Mouse (Mus musculus) kidney, adult 8-10 months (tissue): ENCODE measurements around the gene Spint2.

Experiments used
- DNase-seq, 2 experiments: peaks; one replicate each; pipeline ENCODE4 v3.0.0; 2022

Spint2 gene

DNA sequence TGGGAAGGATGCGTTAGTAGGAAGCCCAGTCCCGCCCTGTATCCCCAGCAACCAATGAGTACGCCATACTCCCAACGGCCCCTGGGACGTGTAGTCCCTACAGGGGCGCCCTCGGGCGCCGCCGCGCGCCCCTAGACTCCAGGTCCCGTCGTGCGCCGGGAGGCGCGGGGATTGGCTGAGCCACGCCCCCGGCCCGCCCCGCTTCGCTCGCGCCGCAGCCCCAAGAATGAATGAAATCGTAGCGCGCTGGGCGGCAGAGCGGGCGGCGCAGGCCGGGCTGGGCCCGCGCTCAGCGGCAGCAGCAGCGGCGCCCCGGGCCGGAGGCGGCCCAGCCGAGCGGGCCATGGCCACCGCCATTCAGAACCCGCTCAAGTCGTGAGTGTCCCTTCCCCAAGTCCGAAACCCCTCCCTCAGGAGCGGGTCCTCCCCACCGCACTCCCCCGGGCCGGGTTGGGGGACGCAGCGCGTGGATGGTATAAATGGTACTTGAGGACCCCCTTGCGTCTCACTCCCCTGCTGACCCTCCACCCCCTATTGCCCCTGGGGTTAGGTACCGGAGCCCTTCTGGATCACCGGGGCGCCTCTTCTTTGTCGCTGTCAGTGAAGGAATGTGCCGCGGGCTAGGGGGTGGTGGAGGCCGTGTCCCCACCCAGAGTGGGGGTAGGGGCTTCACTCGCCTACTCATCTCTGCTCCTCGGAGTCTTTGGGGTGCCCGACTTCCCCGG is 22.2 kb upstream of the Spint2 start, which contains the start of gene Dpf1:
Gene Dpf1 (plus strand): TSS at position 214 of the 725 bp plus-strand sequence.
- DNase-seq, result peak; percentile 45 to 51

DNA sequence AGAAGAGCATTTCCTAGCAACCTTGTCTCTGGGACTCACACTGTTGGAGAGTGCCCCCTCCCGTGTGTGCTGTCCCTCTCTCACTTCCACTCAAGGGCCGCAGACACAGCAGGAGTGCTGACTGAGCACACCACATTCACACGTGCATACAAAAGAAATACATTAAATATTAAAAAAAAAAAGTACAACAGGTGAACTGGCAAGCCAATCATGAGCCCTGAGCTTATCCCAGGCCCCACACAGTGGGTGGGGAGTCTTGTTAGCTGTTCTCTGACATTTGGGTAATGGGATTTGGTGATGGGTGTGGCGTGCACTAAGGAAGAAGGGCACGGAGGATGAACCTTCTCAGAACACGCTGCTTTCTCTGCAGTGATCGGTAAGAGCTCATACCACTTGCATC is 20.9 kb upstream of the Spint2 start:
- DNase-seq, result no peak

DNA sequence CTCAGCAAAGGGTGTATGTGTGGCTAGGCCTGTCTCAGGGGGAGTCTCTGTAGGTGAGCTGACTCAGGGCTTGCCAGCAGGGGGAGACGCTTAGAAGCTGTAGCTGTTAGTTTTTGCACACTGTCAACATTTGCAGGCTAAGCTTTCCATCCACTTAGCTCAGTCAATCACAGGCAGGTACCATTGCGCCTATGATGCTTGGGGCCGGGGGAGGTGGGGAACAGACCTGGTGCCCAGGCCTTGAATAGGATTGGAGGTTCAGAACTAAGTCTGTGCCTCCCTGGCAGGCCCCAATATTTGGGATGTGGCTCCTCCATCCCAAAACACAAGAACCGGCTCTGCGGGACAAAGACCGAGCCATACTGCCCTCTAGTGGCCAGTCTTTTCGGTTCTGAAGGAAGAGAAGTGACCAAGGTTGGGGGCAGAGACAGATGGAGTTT is 19.4 kb upstream of the Spint2 start:
- peak in 1 of 2 experiments; percentile 62 for DNase-seq

DNA sequence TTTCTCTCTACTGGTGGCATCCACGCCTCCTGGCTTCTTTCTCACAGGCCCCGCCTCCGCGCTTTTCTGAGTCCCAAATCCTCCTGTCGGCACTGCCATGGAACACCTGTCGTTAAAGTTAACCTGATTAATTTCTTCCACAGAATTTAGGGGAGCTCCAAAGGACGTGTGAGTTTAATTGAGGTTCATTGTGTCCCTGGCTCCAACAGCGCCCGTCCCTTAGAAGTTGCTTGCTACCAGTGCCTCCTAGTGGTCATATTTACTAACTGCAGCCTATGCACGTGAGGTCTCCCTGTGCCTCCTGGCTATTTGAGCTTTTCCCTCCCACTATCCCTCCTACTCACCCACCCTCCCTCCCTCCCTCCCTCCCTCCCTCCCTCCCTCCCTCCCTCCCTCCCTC is 15.3 kb upstream of the Spint2 start:
- peak; percentile 73 to 74 for DNase-seq

DNA sequence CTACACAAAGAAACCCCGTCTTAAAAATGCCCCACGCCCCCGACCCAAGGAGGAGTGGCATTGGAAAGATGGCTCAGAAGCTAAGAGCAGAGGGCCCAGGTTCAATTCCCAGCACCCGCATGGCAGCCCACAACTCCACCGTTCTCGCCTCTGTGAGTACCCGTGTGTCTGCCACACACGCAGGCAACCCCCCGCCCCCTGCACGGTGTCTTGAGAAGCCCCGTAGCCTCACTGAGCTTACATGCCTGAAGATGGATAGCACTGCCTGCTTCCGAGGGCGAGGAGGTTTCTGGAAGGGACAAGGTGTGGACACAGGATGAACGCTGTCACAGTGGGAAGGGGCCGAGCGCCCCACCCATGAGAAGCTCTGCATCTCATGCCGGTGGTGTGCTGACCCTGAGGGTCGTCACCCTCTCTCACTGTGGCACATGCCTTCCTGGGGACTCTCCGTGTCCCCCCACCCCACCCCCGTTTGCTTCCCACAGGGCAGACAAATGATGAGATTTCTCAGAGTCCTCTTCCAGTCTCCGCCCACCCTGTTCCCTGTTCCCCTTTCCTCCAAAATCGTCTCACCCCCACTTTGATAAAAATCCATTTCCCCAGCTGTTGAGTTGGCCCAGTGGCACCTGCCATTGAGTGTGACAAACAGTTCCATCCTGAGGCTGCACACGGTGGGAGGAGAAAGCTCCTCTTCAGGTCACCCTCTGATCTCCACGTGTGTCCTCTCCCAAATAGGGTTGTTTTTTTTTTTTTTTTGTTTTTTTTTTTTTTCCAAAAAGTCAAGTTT is 14.3 kb upstream of the Spint2 start:
- no peak for DNase-seq

DNA sequence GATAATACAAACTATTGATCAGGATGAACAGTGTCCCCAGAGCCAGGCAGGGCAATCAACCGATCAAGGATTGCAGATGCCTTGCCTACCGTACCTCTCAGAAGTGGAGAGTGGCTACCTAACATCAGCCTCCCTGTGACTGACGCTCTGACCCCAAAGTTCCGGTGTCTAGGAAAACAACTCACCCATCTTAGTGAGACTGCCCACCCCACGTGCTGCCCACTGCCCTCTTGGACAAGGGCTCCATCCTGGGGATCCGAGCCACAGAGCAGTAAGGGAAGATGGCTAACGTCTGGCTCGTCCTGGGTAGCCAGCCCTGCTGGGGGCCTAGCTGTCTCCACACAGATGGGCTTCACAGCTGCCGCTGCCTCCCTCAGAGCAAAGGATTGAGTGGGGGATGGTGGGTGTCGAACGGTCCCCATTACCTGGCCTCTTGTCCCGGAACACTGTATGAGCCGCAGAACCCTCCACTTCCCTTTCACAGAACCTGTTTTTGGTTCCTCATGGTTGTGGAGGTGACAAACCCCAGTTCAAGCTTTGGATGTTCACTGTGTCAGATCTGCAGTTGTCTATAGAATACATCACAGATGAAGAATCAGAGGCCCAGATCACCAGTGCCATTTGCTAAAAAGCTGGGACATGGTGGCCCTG is 12.5 kb upstream of the Spint2 start:
- DNase-seq, result no peak

DNA sequence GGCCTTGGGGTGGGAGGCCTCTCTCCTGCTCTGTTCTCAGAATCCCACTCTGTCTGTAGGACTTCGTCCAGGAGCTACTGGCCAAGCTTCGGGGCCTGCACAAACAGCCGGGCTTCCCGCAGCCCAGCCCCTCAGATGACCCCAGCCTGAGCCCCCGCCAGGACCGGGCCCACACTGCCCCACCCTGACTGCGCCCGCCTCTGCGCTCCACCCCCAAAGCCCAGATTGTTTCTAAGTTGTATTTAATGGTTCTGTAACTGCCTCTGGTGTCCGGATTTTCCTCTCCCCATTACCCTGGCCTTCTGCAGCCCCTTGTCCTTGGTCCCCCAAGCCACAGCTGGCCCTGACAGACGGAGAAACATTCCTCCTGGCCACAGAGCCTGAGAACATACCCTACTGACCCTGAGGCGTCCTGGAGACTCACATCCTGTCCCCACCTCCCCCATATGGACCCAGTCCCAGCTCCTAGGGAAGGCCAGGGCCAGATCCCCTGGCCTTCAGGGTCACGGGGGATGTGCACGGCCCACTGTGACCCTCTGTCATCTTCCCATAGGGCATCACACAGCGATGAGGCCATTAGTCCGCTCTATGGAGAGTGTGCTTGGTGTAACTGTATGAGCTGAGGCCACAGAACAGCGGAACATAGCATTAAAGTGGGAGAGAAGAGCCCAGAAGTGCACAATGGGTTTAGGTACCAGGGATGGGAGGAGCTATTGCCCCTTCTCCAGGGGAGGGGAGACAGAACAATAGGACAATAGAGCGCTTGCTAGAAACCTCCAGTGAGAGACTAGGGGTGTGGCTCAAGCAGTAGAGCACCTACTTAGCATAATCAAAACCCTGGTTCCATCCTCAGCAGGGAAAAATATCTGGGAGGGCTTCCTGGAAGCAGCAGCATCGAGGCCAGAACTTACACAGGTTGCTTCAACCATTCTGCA is 11.7 kb upstream of the Spint2 start:
- DNase-seq, result peak in 1 of 2 experiments; percentile 47

DNA sequence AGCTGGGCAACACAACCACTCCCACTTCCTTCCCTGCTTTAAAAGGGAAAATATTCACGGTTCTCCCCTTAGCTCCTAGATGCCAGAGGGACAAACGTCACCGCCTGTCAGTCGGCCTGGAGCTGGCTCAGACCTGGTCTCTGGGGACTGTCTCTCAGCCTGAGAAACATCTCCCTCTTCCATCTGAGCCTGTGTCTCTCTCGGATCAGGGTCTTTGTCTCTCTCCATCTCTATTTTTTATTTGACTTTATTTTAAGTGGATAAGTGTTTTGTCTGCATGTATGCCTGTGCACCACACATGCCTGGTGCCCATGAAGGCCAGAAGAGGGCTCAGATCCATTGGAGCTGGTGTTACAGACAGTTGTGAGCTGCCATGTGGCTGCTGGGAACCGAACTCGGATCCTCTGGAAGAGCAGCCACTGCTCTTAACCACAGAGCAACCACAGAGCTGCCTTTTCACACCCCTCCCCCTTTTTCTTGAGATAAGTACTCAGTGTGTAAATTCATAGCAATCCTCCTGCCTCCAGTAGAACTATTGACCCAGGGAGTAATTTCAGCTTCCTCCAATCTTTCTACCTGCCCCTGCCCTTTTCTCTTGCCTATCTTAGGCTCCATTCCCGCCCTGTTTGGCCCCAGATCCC is 10.9 kb upstream of the Spint2 start:
- DNase-seq, result no peak

DNA sequence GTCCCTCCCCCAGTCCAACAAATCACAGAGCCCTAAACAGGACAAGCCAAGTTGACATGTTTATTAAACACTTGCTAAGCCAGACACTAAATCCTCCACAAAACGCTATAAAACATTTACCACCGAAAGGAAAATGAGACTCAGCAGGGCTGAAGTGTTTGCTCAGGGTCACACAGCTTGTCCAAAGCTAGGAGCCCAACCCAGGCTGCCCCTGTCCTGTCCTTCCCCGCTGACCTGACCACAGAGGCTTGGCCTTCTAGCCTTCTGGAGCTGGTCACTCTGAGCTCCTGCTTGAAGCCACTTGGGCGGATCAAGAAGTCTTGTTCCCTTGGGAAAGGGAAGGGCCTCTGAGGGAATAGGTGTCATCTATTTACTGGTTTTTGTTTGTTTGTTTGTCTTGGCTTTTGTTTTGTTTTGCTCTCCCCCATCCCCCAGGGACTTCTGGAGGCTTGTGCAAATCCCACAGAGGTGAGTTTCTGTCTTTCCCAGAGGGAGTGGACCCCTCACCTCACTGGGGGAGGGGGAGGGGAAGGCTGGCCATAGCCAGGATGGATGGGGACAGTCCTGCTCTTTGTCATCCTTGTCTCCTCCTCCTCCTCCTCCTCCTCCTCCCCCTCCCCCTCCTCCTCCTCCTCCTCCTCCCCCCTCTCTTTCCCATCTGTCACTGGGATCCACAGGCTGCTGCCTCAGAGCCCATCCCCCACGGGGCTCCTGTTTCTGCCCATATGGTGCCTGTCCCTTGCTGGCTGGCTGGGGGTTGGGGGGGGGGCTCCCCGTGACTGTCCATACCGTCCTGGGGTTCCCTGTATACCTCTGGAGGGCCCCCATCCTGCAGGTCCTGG is 10.1 kb upstream of the Spint2 start:
- no peak for DNase-seq

DNA sequence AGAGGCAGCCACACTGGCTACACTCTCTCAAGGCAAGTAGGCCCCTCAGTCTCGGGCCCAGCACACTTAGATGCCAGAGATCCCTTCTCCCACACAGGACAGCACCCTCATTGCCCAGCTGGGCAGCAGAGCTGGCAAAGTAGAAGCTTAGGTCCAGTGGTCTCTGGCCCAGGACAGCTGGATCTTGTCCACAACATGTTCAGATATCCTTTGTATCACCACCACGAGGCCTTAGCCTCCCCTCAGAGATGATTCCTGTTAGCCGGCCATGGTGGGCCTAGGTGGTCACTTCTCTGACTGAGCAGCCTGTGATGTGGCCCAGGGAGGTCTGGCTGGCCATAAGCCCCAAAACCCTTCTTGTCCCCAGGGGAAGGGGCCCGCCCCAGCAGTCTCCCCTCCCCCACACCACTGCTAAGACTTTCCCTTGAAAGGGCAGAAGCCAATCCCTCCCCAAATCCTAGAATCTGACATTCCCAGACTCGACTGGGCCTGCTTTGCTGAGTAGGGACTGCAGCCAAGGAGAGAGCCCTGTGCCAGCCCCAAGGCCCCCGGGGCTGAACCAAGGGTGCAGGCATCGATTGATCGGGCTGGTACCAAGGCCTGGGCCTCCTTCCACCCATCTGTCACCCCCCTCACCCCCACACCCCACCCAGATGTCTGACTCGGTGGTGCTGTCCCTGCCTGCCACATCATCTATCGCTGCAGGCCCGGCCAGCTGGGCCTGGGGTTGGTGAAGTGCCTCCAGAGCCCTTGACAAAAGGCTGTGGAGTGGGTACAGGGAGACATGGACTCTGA is 9.2 kb upstream of the Spint2 start:
- DNase-seq, result no peak

DNA sequence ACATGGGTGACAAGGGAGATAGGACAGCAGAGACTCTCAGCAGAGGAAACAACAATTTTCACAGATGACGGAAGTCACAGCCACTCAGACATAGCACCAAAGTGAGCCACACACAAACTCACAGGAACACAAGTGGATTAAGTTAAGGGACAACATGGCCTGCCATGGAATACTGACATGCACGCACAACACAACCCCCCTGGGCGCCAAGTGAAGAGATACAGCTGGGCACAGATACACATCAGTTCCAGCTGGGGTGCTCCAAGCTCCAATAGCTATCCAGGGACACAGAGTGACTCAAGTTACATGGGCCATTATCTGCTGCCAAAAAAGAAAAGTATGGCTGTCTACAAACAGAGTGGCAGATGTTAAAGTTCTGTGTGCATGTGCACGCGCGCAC is 8.1 kb upstream of the Spint2 start:
- no peak for DNase-seq

DNA sequence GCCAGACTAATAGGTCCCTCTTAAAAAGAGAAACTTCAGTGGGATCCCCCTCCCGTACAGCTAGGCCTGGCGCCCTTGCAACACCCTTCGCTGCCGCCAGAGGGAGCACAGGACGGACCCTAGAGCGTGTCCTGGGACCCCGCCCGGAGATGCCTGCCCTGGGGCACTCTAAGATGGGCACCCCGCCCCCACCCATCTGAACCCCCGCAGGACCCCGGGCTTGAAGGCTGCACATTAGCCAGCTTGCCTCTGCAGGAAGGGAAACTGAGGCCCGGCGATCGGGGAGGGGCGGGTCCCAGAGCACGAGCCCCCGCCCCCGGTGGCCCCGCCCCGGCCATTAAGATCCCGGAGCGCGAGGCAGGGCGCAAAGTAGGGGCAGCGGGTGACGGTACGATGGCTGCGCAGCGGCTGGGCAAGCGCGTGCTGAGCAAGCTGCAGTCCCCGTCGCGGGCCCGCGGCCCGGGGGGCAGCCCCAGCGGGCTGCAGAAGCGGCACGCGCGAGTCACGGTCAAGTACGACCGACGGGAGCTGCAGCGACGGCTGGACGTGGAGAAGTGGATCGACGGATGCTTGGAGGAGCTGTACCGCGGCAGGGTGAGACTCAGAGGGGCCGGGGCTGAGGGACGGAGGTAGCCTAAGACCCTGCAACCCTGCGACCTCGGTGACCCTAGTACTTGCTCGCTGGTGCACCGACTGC is 7.4 kb upstream of the Spint2 start, which contains the start of gene Ppp1r14a:
Gene Ppp1r14a (plus strand): TSS at position 367 of the 697 bp plus-strand sequence.
- peak in 1 of 2 experiments; percentile 61 for DNase-seq

DNA sequence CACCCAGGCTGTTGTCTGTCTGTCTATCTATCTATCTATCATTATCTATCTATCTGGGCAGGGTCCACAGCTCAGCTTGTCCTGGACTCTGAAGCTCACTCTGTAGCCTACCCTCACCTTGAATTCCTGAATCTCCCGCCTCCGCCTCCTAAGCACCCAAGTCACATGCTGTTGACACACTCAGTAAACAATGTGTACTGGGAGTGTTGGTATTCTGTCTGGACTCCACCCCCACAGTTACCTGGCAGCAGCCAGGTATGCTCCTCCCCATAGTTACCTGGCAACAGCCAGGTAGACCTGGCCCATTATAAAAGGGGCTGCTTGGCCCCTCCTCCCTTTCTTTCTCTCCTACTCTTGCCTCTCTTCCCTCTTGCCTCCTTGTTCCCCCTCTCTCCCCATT is 6.4 kb upstream of the Spint2 start:
- DNase-seq, result no peak

DNA sequence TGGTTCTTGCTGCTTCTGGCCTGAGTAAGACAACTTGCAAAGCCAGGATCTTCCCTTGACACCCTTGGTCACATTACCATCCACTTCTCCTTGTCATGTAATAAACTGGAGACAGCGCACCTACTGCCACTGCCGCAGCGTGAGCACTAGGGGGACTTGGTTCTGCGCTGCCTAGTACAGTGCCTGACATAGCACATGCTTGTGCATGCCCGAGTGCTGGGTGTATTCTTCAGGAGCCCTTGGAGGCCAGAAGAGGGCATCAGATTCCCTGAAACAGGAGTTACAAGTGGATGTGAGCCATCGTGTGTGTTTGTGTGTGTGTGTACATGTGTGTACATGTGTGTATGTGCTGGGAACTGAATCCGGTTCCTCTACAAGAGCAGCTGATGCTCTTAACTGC is 5.8 kb upstream of the Spint2 start:
- DNase-seq, result no peak

DNA sequence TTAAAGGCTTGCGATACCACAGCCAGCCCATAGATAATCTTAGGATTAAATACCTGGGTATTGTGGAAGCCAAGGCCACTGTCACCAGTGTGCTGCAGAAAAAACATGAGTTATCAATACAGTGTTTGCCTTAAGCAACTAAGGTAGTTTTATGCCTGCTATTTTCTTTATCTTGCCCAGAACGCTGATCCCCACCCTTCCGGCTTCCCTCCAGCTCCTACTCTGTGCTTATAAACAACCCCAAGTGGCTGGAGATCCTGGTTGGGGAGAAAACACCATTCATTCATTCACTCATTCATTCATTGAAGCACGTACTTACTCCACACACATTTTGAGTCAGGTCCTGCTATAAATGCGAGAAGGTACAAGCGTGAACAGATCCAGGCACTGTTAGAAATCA is 2.8 kb upstream of the Spint2 start:
- no peak for DNase-seq

DNA sequence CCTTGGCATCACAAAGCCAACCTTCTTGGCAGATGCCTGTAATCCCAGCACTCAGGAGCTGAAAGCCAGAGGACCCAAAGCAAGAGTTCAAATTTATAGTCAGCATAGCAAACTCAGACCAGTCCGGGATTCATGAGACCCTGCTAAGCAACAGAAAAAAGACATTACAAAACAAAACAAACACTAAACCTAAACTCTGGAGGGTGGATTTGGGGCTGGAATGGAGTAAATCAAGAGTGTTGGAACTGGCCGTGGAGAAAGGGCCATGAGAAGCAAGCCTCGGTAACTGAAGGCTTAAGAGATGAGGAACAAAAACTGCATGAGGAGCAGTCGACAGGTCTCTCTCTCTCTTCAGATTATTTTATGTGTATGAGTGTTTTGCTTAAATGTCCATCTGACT is 2.2 kb upstream of the Spint2 start:
- no peak for DNase-seq

DNA sequence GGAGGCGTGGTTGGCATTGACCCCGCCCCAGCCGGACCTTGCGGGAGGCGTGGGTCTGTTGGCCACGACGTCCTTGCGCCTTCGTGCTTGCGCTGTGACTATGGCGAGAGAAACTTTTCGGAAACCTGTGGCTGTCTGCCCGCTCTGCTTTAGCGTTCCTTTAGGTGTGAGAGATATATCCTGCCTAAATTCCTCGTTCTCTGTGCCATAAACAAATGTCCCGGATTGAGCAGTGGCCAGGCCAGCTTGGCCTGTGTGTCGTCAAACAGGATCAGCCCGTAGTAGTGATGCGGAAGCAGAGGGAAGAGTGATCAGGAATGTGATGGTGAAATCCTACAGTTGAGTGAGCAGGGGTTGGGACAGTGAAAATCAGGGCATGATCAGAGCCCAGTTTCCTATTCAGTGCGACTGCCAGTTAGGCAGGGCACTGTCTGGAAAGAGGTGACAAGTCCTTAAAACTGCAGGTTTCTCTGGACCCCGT is 402 bp upstream of the Spint2 start:
- DNase-seq, result no peak

DNA sequence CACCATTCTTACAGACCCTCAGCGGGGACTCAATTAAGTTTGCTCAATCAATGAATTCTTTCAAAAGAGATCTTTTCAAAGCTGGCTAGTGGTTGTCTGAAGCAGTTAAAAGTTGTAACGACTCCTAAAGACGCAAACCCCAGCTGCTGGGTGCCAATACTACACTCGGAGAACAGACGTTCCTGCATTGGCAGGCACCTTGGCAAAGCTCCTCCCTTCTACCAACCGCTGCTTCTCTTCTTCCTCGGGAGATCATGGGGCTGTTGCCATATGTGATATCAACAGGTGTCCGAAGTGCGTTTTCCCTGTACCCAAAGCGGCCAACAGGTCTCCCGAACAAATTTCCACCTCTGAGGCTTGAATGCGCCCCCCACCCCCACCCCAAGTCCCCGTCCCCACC is 911 bp downstream of the Spint2 start:
- no peak for DNase-seq

DNA sequence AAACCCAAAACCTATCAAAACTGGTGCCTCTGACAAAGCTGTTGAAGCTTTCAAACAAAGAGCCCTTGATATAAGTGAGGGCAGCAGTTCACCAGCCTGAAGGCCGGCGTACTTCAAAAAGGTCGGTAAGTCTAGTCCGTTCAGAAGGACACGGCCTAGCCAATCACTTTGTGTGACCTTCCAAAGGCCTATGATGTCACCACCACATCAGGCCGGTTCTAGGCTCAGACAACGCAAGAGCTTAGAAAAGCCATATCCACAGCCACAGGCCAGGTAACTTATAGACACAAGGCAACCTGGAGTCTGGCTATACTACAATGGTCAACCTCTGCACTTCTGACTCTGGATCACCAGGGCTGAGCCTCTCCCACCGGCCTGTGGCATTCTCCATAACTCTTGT is 1.8 kb downstream of the Spint2 start:
- DNase-seq, result no peak
